In the genomic region with DNA sequence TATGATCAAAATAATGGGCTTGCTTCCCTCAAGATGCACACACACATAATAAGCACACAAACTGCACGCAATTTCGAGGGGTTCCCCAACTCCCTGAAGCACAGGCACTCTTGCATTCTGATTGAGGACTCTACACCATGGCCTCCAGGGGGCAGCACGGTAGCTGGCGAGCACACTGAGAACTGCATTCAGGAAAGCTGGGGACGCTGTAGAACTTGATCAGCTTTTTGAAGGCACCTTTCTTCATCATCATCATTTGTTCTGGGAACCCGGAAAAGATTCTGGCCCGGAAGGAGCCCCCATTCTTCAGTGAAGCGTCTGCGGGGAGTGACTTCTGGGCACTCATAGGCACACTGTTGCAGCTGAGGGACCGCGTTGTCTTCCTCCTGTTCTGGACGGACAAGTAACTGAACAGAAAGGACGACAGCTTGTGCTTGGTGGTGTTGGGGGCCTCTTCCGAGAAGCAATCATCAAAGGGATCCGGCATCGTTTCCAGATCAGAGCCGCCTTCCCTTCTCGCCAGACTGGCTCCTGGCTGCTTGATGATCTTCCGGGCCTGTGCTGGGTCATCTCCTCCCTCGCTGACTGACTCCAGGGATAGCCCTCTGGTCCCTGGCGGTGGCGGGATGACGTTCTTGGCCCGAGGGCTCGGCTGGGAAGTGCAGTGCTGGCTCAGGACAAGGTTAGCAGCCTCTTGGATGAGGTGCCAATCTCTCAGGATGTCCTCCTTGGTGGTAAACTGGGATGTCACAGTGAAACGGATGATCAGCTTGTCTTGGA, we compare ENCODE assay signal across 9 mouse cellular contexts. TPM values are rescaled to one million over a fixed set of nuclear protein-coding genes. Genes with fewer than 3 reads are reported as not detected.
A peak's percentile ranks its signal among the peaks of the same experiment; 100 is the strongest.
DNase-seq lines count a peak whose midpoint lies in the region; ATAC-seq lines count a peak whose summit lies in the region.
"Had no signal": no experiment of that assay in that cellular context is flagged by ENCODE, and none has a peak within 500 bp of the region (broad histone marks: within the 10 kb centered on the region; RNA-seq: fewer than 3 reads in every experiment).

No protein-coding gene starts in this region.

- peak overlapping the region; percentile 25 for H3K4me3 ChIP-seq in forebrain, embryonic 13.5 days
- H3K4me3 ChIP-seq: myocyte had no signal

- WGBS in forebrain, embryonic 13.5 days: 40% methylated on average over 26 of the region's 26 CpGs

- intact Hi-C loops in heart, postnatal 25 days (cut with DNase I): loop anchor here (1.0 kb wide), 1 partner anchor 69 kb away; no protein-coding TSS in a partner anchor

- peak; percentile 77 for ATAC-seq in cerebellum, adult (ENCODE audit: insufficient number of reproducible peaks, low FRiP score, low TSS enrichment)
- ATAC-seq in forebrain, embryonic 13.5 days: peak; percentile 70

- H3K27me3 ChIP-seq in forebrain, embryonic 13.5 days: no peaks in the 10 kb centered on the region

- peak overlapping the region; percentile 1; the same call in 1 of the 2 replicates for H3K9ac ChIP-seq in forebrain, embryonic 13.5 days

- H3K4me1 ChIP-seq in forebrain, embryonic 13.5 days: no peaks in the 10 kb centered on the region

- H3K27ac ChIP-seq in forebrain, embryonic 13.5 days: no peak overlapping the region

- peak; percentile 72 for DNase-seq in MN1 (ENCODE audit: low spot score)
- peak; percentile 33 for DNase-seq in heart, postnatal 25 days (ENCODE audit: low spot score)
- DNase-seq in layer of hippocampus, postnatal 10 days (ENCODE audit: low spot score in 2 of 2): peak; percentile 71 to 79
- peak; percentile 70 for DNase-seq in lung, postnatal 25 days (ENCODE audit: low spot score)
- peak; percentile 59 for DNase-seq in right cerebral cortex, adult 18-20 months
- DNase-seq in urinary bladder, postnatal 36 days (ENCODE audit: low spot score in 2 of 2): peak; percentile 57 to 58

- no peaks in the 10 kb centered on the region for H3K36me3 ChIP-seq in forebrain, embryonic 13.5 days (ENCODE audit: poor library complexity, severe bottlenecking)

- no peaks in the 10 kb centered on the region for H3K9me3 ChIP-seq in forebrain, embryonic 13.5 days (replicated peaks)

- peak overlapping the region; percentile 56 for H3K4me2 ChIP-seq in forebrain, embryonic 13.5 days

RNA-seq across cellular contexts. Expression of gene Hdc, which starts 25.1 kb away (rescaled TPM):
- polyA plus RNA-seq in forebrain, embryonic 13.5 days (2015; fragmentation: Nextera tagmentation; extraction: Ambion mirVana): 1.0 and 1.2 TPM in 2 replicates
- 1 to 10 TPM; 1.5 to 1.8 TPM for total RNA-seq in heart, postnatal 25 days (2021)
- total RNA-seq in layer of hippocampus, postnatal 10 days (2021): 1 to 10 TPM; 1.3 to 1.8 TPM

RNA-seq across cellular contexts. Expression of gene Slc27a2, which starts 41.8 kb away (rescaled TPM):
- 2.8 and 4.0 TPM in 2 replicates for polyA plus RNA-seq in forebrain, embryonic 13.5 days (2015; fragmentation: Nextera tagmentation; extraction: Ambion mirVana)
- total RNA-seq in heart, postnatal 25 days (2021): under 1 TPM; 0.11 to 0.26 TPM
- total RNA-seq in layer of hippocampus, postnatal 10 days (2021): 1 to 10 TPM; 6.2 to 7.0 TPM
- polyA plus RNA-seq: myocyte had no signal

Comparison
In these comparisons a context has a peak if more than half of its experiments do, and no peak if none do; other contexts are left out.
1. RNA of gene Slc27a2, which starts 41.8 kb away (total RNA-seq): 6.2 to 7.0 TPM in layer of hippocampus, postnatal 10 days; 0.11 to 0.26 TPM in heart, postnatal 25 days; every median in the first group is over 4 times any median in the second.
2. Peak in every context shown above with its lines, with median percentiles within 50 percentile points of each other: DNase-seq.